ENCODE assay signal across 30 mouse cellular contexts in genomic region chr7:107496923-107497322, GRCm38 (mm10).
DNase-seq lines count a peak whose midpoint lies in the region; ATAC-seq and TF ChIP-seq lines count a peak whose summit lies in the region.
"Had no signal": no experiment of that assay in that cellular context is flagged by ENCODE, and none has a peak within 500 bp of the region (broad histone marks: within the 10 kb centered on the region; RNA-seq: fewer than 3 reads in every experiment).

No protein-coding gene starts in this region.

- H3K27ac ChIP-seq in forebrain, postnatal 0 days (ENCODE audit: low read depth, low read length), result no peak overlapping the region
- no peak overlapping the region for H3K27ac ChIP-seq in forebrain, embryonic 13.5 days
- H3K27ac ChIP-seq in stomach, postnatal 0 days (replicated peaks), result no peak overlapping the region
- H3K27ac ChIP-seq: hindbrain, embryonic 10.5 days; intestine, embryonic 15.5 days; layer of hippocampus, adult 2 months; limb, embryonic 12.5 days; midbrain, embryonic 10.5 days; neural tube, embryonic 15.5 days had no signal

- no peak overlapping the region for H3K4me3 ChIP-seq in forebrain, postnatal 0 days (ENCODE audit: low read depth, low read length)
- H3K4me3 ChIP-seq in forebrain, embryonic 13.5 days, result no peak overlapping the region
- H3K4me3 ChIP-seq in stomach, postnatal 0 days (ENCODE audit: low read depth, low read length), result no peak overlapping the region
- H3K4me3 ChIP-seq: heart, embryonic 12.5 days; hindbrain, embryonic 10.5 days; intestine, embryonic 15.5 days; layer of hippocampus, adult 2 months; limb, embryonic 12.5 days; midbrain, embryonic 10.5 days; myocyte; neural tube, embryonic 15.5 days had no signal

- H3K9ac ChIP-seq in forebrain, postnatal 0 days, result no peak overlapping the region
- H3K9ac ChIP-seq in forebrain, embryonic 13.5 days, result no peak overlapping the region
- no peak overlapping the region for H3K9ac ChIP-seq in stomach, postnatal 0 days (ENCODE audit: low read length)
- H3K9ac ChIP-seq: heart, embryonic 12.5 days; intestine, embryonic 15.5 days; limb, embryonic 12.5 days; liver, postnatal 0 days; neural tube, embryonic 15.5 days had no signal

- H3K9me3 ChIP-seq in forebrain, postnatal 0 days (ENCODE audit: low read length), result no peaks in the 10 kb centered on the region
- no peaks in the 10 kb centered on the region for H3K9me3 ChIP-seq in forebrain, embryonic 13.5 days (replicated peaks)
- no peaks in the 10 kb centered on the region for H3K9me3 ChIP-seq in stomach, postnatal 0 days (ENCODE audit: control insufficient read depth, low read length)
- H3K9me3 ChIP-seq: heart, embryonic 12.5 days; hindbrain, embryonic 10.5 days; intestine, embryonic 15.5 days; limb, embryonic 12.5 days; midbrain, embryonic 10.5 days; neural tube, embryonic 15.5 days had no signal

- no peak for TF ChIP-seq EP300 in stomach, postnatal 0 days (optimal IDR thresholded peaks at IDR 0.05)

- peak; percentile 40; the same call in 1 of the 2 replicates for ATAC-seq in forebrain, postnatal 0 days
- ATAC-seq in forebrain, embryonic 13.5 days, result no peak
- ATAC-seq in stomach, postnatal 0 days (ENCODE audit: low FRiP score, low TSS enrichment), result no peak
- ATAC-seq: hindbrain, embryonic 16.5 days; intestine, embryonic 15.5 days; liver, postnatal 0 days; lung, postnatal 0 days; midbrain, embryonic 16.5 days had no signal

- 58% methylated on average over 7 of the region's 7 CpGs for WGBS in forebrain, postnatal 0 days
- WGBS in forebrain, embryonic 13.5 days, result 76% methylated on average over 7 of the region's 7 CpGs
- 81% methylated on average over 7 of the region's 7 CpGs for WGBS in stomach, postnatal 0 days

- no peaks in the 10 kb centered on the region for H3K27me3 ChIP-seq in forebrain, postnatal 0 days (ENCODE audit: insufficient read depth, low read length)
- H3K27me3 ChIP-seq in forebrain, embryonic 13.5 days, result no peaks in the 10 kb centered on the region
- H3K27me3 ChIP-seq in stomach, postnatal 0 days (ENCODE audit: control insufficient read depth, insufficient read depth, low read length), result no peaks in the 10 kb centered on the region
- H3K27me3 ChIP-seq: CH12.LX; heart, embryonic 12.5 days; intestine, embryonic 15.5 days; limb, embryonic 12.5 days; neural tube, embryonic 15.5 days had no signal

- no peak for DNase-seq in forebrain, postnatal 0 days
- peak; percentile 6 to 45 for DNase-seq in layer of hippocampus, adult 18-20 months (ENCODE audit: low spot score in 2 of 2)
- DNase-seq in layer of hippocampus, postnatal 10 days (ENCODE audit: low spot score in 2 of 2), result no peak
- peak; percentile 79 for DNase-seq in brain, adult 2 months (ENCODE audit: low read depth, low spot score)
- peak; percentile 18 to 36 for DNase-seq in right cerebral cortex, adult 2 months (ENCODE audit: low spot score in 2 of 2)
- no peak for DNase-seq in stomach, postnatal 0 days (ENCODE audit: low spot score)
- DNase-seq: adrenal gland, adult 2 months; B cell, adult 2 months; cerebellum, adult 8-10 months; gastrocnemius, postnatal 10 days; heart, postnatal 10 days; kidney, adult 8-10 months; kidney, postnatal 10 days; liver, postnatal 0 days; thymus, postnatal 14 days had no signal

- no peak overlapping the region for H3K4me2 ChIP-seq in forebrain, postnatal 0 days (ENCODE audit: low read depth)
- no peak overlapping the region for H3K4me2 ChIP-seq in forebrain, embryonic 13.5 days
- no peak overlapping the region for H3K4me2 ChIP-seq in stomach, postnatal 0 days (replicated peaks; ENCODE audit: low read depth)
- H3K4me2 ChIP-seq: heart, embryonic 12.5 days; intestine, embryonic 15.5 days; limb, embryonic 12.5 days; liver, embryonic 11.5 days; neural tube, embryonic 15.5 days had no signal

- TF ChIP-seq CTCF in forebrain, postnatal 0 days (IDR thresholded peaks at IDR 0.05; ENCODE audit: low read depth), result no peak
- TF ChIP-seq CTCF in stomach, postnatal 0 days (IDR thresholded peaks at IDR 0.05; ENCODE audit: low read depth), result no peak

- no peaks in the 10 kb centered on the region for H3K36me3 ChIP-seq in forebrain, postnatal 0 days (ENCODE audit: insufficient read depth)
- no peaks in the 10 kb centered on the region for H3K36me3 ChIP-seq in forebrain, embryonic 13.5 days (ENCODE audit: poor library complexity, severe bottlenecking)
- H3K36me3 ChIP-seq in stomach, postnatal 0 days (ENCODE audit: control insufficient read depth, insufficient read depth, low read length), result no peaks in the 10 kb centered on the region
- H3K36me3 ChIP-seq: G1E; heart, embryonic 12.5 days; hindbrain, embryonic 10.5 days; intestine, embryonic 15.5 days; limb, embryonic 12.5 days; midbrain, embryonic 10.5 days; neural tube, embryonic 15.5 days had no signal

- H3K4me1 ChIP-seq in forebrain, postnatal 0 days (ENCODE audit: insufficient read depth), result no peaks in the 10 kb centered on the region
- H3K4me1 ChIP-seq in forebrain, embryonic 13.5 days, result no peaks in the 10 kb centered on the region
- H3K4me1 ChIP-seq in stomach, postnatal 0 days (replicated peaks; ENCODE audit: control insufficient read depth, insufficient read depth), result no peaks in the 10 kb centered on the region
- H3K4me1 ChIP-seq: hindbrain, embryonic 10.5 days; intestine, embryonic 15.5 days; limb, embryonic 12.5 days; midbrain, embryonic 10.5 days; neural tube, embryonic 15.5 days had no signal

Comparison
In these comparisons a context has a peak if more than half of its experiments do, and no peak if none do; other contexts are left out.
1. DNase-seq: peak in layer of hippocampus, adult 18-20 months (2 of 2), brain, adult 2 months (single experiment) and right cerebral cortex, adult 2 months (2 of 2); none in forebrain, postnatal 0 days (single experiment), layer of hippocampus, postnatal 10 days (0 of 2) and stomach, postnatal 0 days (single experiment).